Mouse (Mus musculus): ENCODE results near the gene Chrnd. TPM values are rescaled to one million over a fixed set of nuclear protein-coding genes. Genes with fewer than 3 reads are reported as not detected.

The Chrnd gene
- polyA plus RNA-seq, 1 experiment from 2014 or later, result not detected

- ATAC-seq (ENCODE audit: low FRiP score), result peak; percentile 96
- Histone ChIP-seq H3K9ac (peak within 1 kb of the TSS; percentile 95), H3K4me1 (replicated peaks; ENCODE audit: control insufficient read depth, insufficient read depth, low read length) (peaks cover 29% of the 10 kb centered on the region), H3K9me3 (ENCODE audit: control insufficient read depth, low read length) (no peaks in the 10 kb centered on the region), H3K4me3 (replicated peaks; ENCODE audit: low read length) (peak within 1 kb of the TSS; percentile 87), H3K4me2 (replicated peaks) (peak within 1 kb of the TSS; percentile 83), H3K36me3 (replicated peaks; ENCODE audit: control insufficient read depth, insufficient read depth) (no peaks in the 10 kb centered on the region), H3K27ac (peak within 1 kb of the TSS; percentile 98), H3K27me3 (ENCODE audit: control insufficient read depth, insufficient read depth, low read length) (no peaks in the 10 kb centered on the region)
- WGBS, result under 1% methylated on average over 84 of the region's 99 CpGs
- peak; percentile 96 for DNase-seq (ENCODE audit: low spot score)
Observed at GRCm38 (mm10) chr1:87213735-87214704, 23.6 kb downstream of the Chrnd start, which contains the start of gene Eif4e2. Eif4e2 (plus strand) TSS chr1:87213914.

- DNase-seq (ENCODE audit: low spot score) (no peak), ATAC-seq (ENCODE audit: low FRiP score) (no peak)
- Histone ChIP-seq H3K9me3 (ENCODE audit: control insufficient read depth, low read length) (no peaks in the 10 kb centered on the region), H3K9ac (peak overlapping the region; percentile 95), H3K4me3 (replicated peaks; ENCODE audit: low read length) (peak overlapping the region; percentile 87), H3K27ac (peak overlapping the region; percentile 98), H3K4me2 (replicated peaks) (peak overlapping the region; percentile 83), H3K4me1 (replicated peaks; ENCODE audit: control insufficient read depth, insufficient read depth, low read length) (peaks cover 29% of the 10 kb centered on the region), H3K36me3 (replicated peaks; ENCODE audit: control insufficient read depth, insufficient read depth) (peaks cover 6% of the 10 kb centered on the region), H3K27me3 (ENCODE audit: control insufficient read depth, insufficient read depth, low read length) (no peaks in the 10 kb centered on the region)
- whole genome bisulfite sequencing, result 35% methylated on average over 4 of the region's 4 CpGs
Observed at GRCm38 (mm10) chr1:87214748-87215147, 24.3 kb downstream of the Chrnd start.

GRCm38 (mm10) chr1:87217938-87218337, 27.5 kb downstream of the Chrnd start:
- no peak for DNase-seq (ENCODE audit: low spot score)
- Histone ChIP-seq H3K9ac (no peak overlapping the region), H3K27me3 (ENCODE audit: control insufficient read depth, insufficient read depth, low read length) (no peaks in the 10 kb centered on the region), H3K4me3 (replicated peaks; ENCODE audit: low read length) (no peak overlapping the region), H3K36me3 (replicated peaks; ENCODE audit: control insufficient read depth, insufficient read depth) (peaks cover 38% of the 10 kb centered on the region), H3K9me3 (ENCODE audit: control insufficient read depth, low read length) (no peaks in the 10 kb centered on the region), H3K4me1 (replicated peaks; ENCODE audit: control insufficient read depth, insufficient read depth, low read length) (peaks cover 27% of the 10 kb centered on the region), H3K27ac (no peak overlapping the region), H3K4me2 (replicated peaks) (no peak overlapping the region)
- WGBS, result 65% methylated on average over 3 of the region's 3 CpGs
- ATAC-seq (ENCODE audit: low FRiP score), result no peak

- no peaks in the 10 kb centered on the region for H3K9me3 ChIP-seq (ENCODE audit: control insufficient read depth, low read length)
- H3K27me3 ChIP-seq (ENCODE audit: control insufficient read depth, insufficient read depth, low read length), result no peaks in the 10 kb centered on the region
- H3K36me3 ChIP-seq (replicated peaks; ENCODE audit: control insufficient read depth, insufficient read depth), result peaks cover 100% of the 10 kb centered on the region
- H3K9ac ChIP-seq, result no peak overlapping the region
- 98% methylated on average over 8 of the region's 8 CpGs for WGBS
- no peak overlapping the region for H3K27ac ChIP-seq
- H3K4me2 ChIP-seq (replicated peaks), result no peak overlapping the region
- DNase-seq (ENCODE audit: low spot score) (no peak), ATAC-seq (ENCODE audit: low FRiP score) (no peak)
- H3K4me3 ChIP-seq (replicated peaks; ENCODE audit: low read length), result no peak overlapping the region
- no peaks in the 10 kb centered on the region for H3K4me1 ChIP-seq (replicated peaks; ENCODE audit: control insufficient read depth, insufficient read depth, low read length)
Observed at GRCm38 (mm10) chr1:87225739-87226138, 35.3 kb downstream of the Chrnd start.

GRCm38 (mm10) chr1:87226409-87227159, 36.2 kb downstream of the Chrnd start:
- WGBS, result 96% methylated on average over 1 of the region's 1 CpGs
- Histone ChIP-seq H3K27me3 (ENCODE audit: control insufficient read depth, insufficient read depth, low read length) (no peaks in the 10 kb centered on the region), H3K4me3 (replicated peaks; ENCODE audit: low read length) (no peak overlapping the region), H3K4me2 (replicated peaks) (no peak overlapping the region), H3K9ac (no peak overlapping the region), H3K27ac (no peak overlapping the region), H3K36me3 (replicated peaks; ENCODE audit: control insufficient read depth, insufficient read depth) (peaks cover 95% of the 10 kb centered on the region), H3K9me3 (ENCODE audit: control insufficient read depth, low read length) (no peaks in the 10 kb centered on the region), H3K4me1 (replicated peaks; ENCODE audit: control insufficient read depth, insufficient read depth, low read length) (no peaks in the 10 kb centered on the region)
- DNase-seq (ENCODE audit: low spot score), result no peak
- ATAC-seq (ENCODE audit: low FRiP score), result no peak

GRCm38 (mm10) chr1:87227160-87227550, 36.7 kb downstream of the Chrnd start:
- Histone ChIP-seq H3K36me3 (replicated peaks; ENCODE audit: control insufficient read depth, insufficient read depth) (peaks cover 95% of the 10 kb centered on the region), H3K4me1 (replicated peaks; ENCODE audit: control insufficient read depth, insufficient read depth, low read length) (no peaks in the 10 kb centered on the region), H3K27ac (no peak overlapping the region), H3K9ac (no peak overlapping the region), H3K9me3 (ENCODE audit: control insufficient read depth, low read length) (no peaks in the 10 kb centered on the region), H3K4me3 (replicated peaks; ENCODE audit: low read length) (no peak overlapping the region), H3K27me3 (ENCODE audit: control insufficient read depth, insufficient read depth, low read length) (no peaks in the 10 kb centered on the region), H3K4me2 (replicated peaks) (no peak overlapping the region)
- WGBS, result 82% methylated on average over 3 of the region's 3 CpGs
- DNase-seq (ENCODE audit: low spot score) (no peak), ATAC-seq (ENCODE audit: low FRiP score) (no peak)

- Histone ChIP-seq H3K27me3 (ENCODE audit: control insufficient read depth, insufficient read depth, low read length) (no peaks in the 10 kb centered on the region), H3K27ac (no peak overlapping the region), H3K4me3 (replicated peaks; ENCODE audit: low read length) (no peak overlapping the region), H3K9me3 (ENCODE audit: control insufficient read depth, low read length) (no peaks in the 10 kb centered on the region), H3K9ac (no peak overlapping the region), H3K4me1 (replicated peaks; ENCODE audit: control insufficient read depth, insufficient read depth, low read length) (no peaks in the 10 kb centered on the region), H3K4me2 (replicated peaks) (no peak overlapping the region), H3K36me3 (replicated peaks; ENCODE audit: control insufficient read depth, insufficient read depth) (peaks cover 93% of the 10 kb centered on the region)
- DNase-seq (ENCODE audit: low spot score) (no peak), ATAC-seq (ENCODE audit: low FRiP score) (no peak)
- WGBS, result 63% methylated on average over 5 of the region's 5 CpGs
Observed at GRCm38 (mm10) chr1:87230606-87231005, 40.2 kb downstream of the Chrnd start.

GRCm38 (mm10) chr1:87232197-87232596, 41.8 kb downstream of the Chrnd start:
- Histone ChIP-seq H3K27ac (no peak overlapping the region), H3K4me2 (replicated peaks) (no peak overlapping the region), H3K9ac (no peak overlapping the region), H3K4me3 (replicated peaks; ENCODE audit: low read length) (no peak overlapping the region), H3K36me3 (replicated peaks; ENCODE audit: control insufficient read depth, insufficient read depth) (peaks cover 91% of the 10 kb centered on the region), H3K4me1 (replicated peaks; ENCODE audit: control insufficient read depth, insufficient read depth, low read length) (no peaks in the 10 kb centered on the region), H3K9me3 (ENCODE audit: control insufficient read depth, low read length) (no peaks in the 10 kb centered on the region), H3K27me3 (ENCODE audit: control insufficient read depth, insufficient read depth, low read length) (no peaks in the 10 kb centered on the region)
- ATAC-seq (ENCODE audit: low FRiP score) (no peak), DNase-seq (ENCODE audit: low spot score) (no peak)
- WGBS, result 69% methylated on average over 7 of the region's 7 CpGs

- H3K4me2 ChIP-seq (replicated peaks), result no peak overlapping the region
- ATAC-seq (ENCODE audit: low FRiP score) (no peak), DNase-seq (ENCODE audit: low spot score) (no peak)
- H3K27ac ChIP-seq, result no peak overlapping the region
- no peak overlapping the region for H3K9ac ChIP-seq
- no peaks in the 10 kb centered on the region for H3K27me3 ChIP-seq (ENCODE audit: control insufficient read depth, insufficient read depth, low read length)
- H3K4me1 ChIP-seq (replicated peaks; ENCODE audit: control insufficient read depth, insufficient read depth, low read length), result no peaks in the 10 kb centered on the region
- H3K4me3 ChIP-seq (replicated peaks; ENCODE audit: low read length), result no peak overlapping the region
- H3K36me3 ChIP-seq (replicated peaks; ENCODE audit: control insufficient read depth, insufficient read depth), result peaks cover 52% of the 10 kb centered on the region
- no peaks in the 10 kb centered on the region for H3K9me3 ChIP-seq (ENCODE audit: control insufficient read depth, low read length)
- WGBS, result 83% methylated on average over 8 of the region's 8 CpGs
Observed at GRCm38 (mm10) chr1:87239056-87239455, 48.6 kb downstream of the Chrnd start.
